Mouse (Mus musculus) heart, postnatal 0 days (tissue): ENCODE measurements at regions not wholly inside any gene's neighbourhood (a gene's known extent, or its start where the extent isn't known, plus 50 kb on each side); places are given as distances from the start of the nearest gene placed in this dataset.

ENCODE experiments used
- ATAC-seq: fragments of 200-750 bp; cut with Nextera tagmentation; 2 replicates; pipeline ENCODE4 v1.8.0; 2017; ENCODE audit warnings: low read depth, moderate number of reproducible peaks, moderate library complexity; ENCODE audit not compliant: insufficient read depth
- DNase-seq: peaks from one replicate; pipeline ENCODE4 v3.0.0-alpha.2; 2016; ENCODE audit warnings: low spot score
- H3K27ac ChIP-seq: fragments of 300-500 bp; sonication (generic); 2 replicates; pipeline ENCODE4 v1.5.1; 2014; ENCODE audit warnings: low read depth, mild to moderate bottlenecking
- H3K27me3 ChIP-seq: fragments of 300-500 bp; sonication (generic); 2 replicates; pipeline ENCODE4 v1.6.1; 2014; ENCODE audit warnings: low read length, mixed read lengths; ENCODE audit not compliant: control insufficient read depth, insufficient read depth
- H3K36me3 ChIP-seq: fragments of 300-500 bp; sonication (generic); replicated peaks from 2 replicates; pipeline ENCODE4 v1.6.1; 2014; ENCODE audit warnings: low read length, mixed read lengths; ENCODE audit not compliant: control insufficient read depth, insufficient read depth
- H3K4me1 ChIP-seq: fragments of 300-500 bp; sonication (generic); 2 replicates; pipeline ENCODE4 v1.6.1; 2014; ENCODE audit warnings: antibody characterized with exemption; ENCODE audit not compliant: control insufficient read depth, insufficient read depth
- H3K4me2 ChIP-seq: fragments of 300-500 bp; sonication (generic); 2 replicates; pipeline ENCODE4 v1.6.1; 2014; ENCODE audit warnings: low read depth, mild to moderate bottlenecking, low read length, moderate library complexity
- H3K4me3 ChIP-seq: fragments of 300-500 bp; sonication (generic); 2 replicates; pipeline ENCODE4 v1.5.1; 2014; ENCODE audit warnings: low read depth, low read length
- H3K9ac ChIP-seq: fragments of 300-500 bp; sonication (generic); replicated peaks from 2 replicates; pipeline ENCODE4 v1.6.1; 2014; ENCODE audit warnings: low read depth, low read length, mixed read lengths
- H3K9me3 ChIP-seq: fragments of 300-500 bp; sonication (generic); replicated peaks from 2 replicates; pipeline ENCODE4 v1.6.1; 2016; ENCODE audit warnings: low read length; ENCODE audit not compliant: control insufficient read depth
- CTCF ChIP-seq: IDR thresholded peaks from 2 replicates; pipeline ENCODE4 v1.5.1; 2016; ENCODE audit warnings: antibody characterized with exemption, control low read depth, low read depth
- EP300 ChIP-seq: IDR thresholded peaks from 2 replicates; pipeline ENCODE4 v1.6.1; 2016; ENCODE audit warnings: antibody characterized with exemption, low read depth
- WGBS: fragments of 180-500 bp; shearing (Covaris S2); extraction: QIAGEN DNeasy Blood & Tissue Kit; methylation state at CpG from one replicate; pipeline ENCODE4 v1.1.7; 2014; 5-methylcytosine and 5-hydroxymethylcytosine counted together

- ATAC-seq (no peak), DNase-seq (no peak)
- H3K36me3 ChIP-seq: no peaks in the 10 kb centered on the region
- peaks cover 10% of the 10 kb centered on the region for H3K4me1 ChIP-seq
- H3K9ac ChIP-seq: no peak overlapping the region
- H3K27me3 ChIP-seq: no peaks in the 10 kb centered on the region
- H3K4me2 ChIP-seq: no peak overlapping the region
- no peak overlapping the region for H3K4me3 ChIP-seq
- TF ChIP-seq CTCF (no peak), EP300 (no peak)
- H3K9me3 ChIP-seq: no peaks in the 10 kb centered on the region
- H3K27ac ChIP-seq: no peak overlapping the region
- WGBS: 76% methylated on average over 6 of the region's 6 CpGs
These were observed 713.0 kb downstream of the Rfpl4b start for GRCm38 (mm10) chr10:38108591-38108990.

GRCm38 (mm10) chr10:38103570-38103969 lies 718.0 kb downstream of the Rfpl4b start:
- 26% methylated on average over 1 of the region's 1 CpGs for WGBS
- H3K9me3 ChIP-seq: no peaks in the 10 kb centered on the region
- H3K4me3 ChIP-seq: no peak overlapping the region
- H3K27ac ChIP-seq: no peak overlapping the region
- H3K27me3 ChIP-seq: no peaks in the 10 kb centered on the region
- no peak for DNase-seq
- peaks cover 12% of the 10 kb centered on the region for H3K4me1 ChIP-seq
- no peak for ATAC-seq
- H3K4me2 ChIP-seq: no peak overlapping the region
- H3K36me3 ChIP-seq: no peaks in the 10 kb centered on the region
- no peak overlapping the region for H3K9ac ChIP-seq
- TF ChIP-seq CTCF: no peak
- TF ChIP-seq EP300: no peak

DNA sequence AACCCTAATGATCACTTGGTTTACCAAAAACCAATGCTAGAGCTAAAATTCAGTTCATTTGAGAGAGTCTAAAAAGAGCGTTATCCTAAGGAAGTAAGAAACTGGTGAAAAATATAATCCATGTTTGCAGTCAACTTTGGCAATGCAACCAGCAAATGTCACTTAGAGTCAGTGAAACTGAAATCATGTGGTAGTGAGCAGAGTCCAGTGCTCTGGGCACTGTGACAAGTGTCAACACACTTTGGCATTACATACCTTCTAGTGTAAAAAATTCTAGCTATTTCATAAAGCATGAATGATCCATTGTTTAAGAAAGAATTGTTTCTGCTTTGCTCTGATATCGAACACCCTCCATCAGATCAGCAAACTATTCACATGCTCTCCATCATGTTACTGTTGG lies 743.1 kb downstream of the Rfpl4b start:
- TF ChIP-seq EP300 (no peak), CTCF (no peak)

DNA sequence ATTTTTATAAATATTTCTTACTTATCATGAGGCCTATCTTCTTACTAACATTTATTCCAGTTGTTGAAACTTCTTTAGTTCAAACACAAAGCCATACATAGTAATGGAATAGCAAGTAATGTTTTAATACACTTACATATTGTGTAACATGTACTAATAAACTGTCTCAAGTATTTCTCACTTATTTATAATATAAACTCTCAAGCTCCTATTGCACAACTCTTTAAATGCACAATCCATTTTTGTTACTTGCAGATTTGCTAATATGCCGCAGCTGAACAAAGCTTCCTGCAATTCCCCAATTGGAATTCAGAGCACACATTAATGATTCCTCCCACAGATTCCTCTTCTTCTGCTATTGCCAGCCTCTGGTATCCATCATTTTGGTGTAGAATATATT lies 749.2 kb downstream of the Rfpl4b start:
- ATAC-seq: no peak
- Histone ChIP-seq H3K27me3 (no peaks in the 10 kb centered on the region), H3K4me3 (no peak overlapping the region), H3K4me2 (no peak overlapping the region), H3K27ac (no peak overlapping the region), H3K36me3 (no peaks in the 10 kb centered on the region), H3K9ac (no peak overlapping the region), H3K4me1 (no peaks in the 10 kb centered on the region), H3K9me3 (no peaks in the 10 kb centered on the region)
- TF ChIP-seq EP300 (no peak), CTCF (no peak)
- 81% methylated on average over 1 of the region's 1 CpGs for WGBS
- no peak for DNase-seq

More for the DNA sequence above, 743.1 kb downstream of the Rfpl4b start:
- Histone ChIP-seq H3K36me3 (no peaks in the 10 kb centered on the region), H3K4me3 (no peak overlapping the region), H3K9me3 (no peaks in the 10 kb centered on the region), H3K27me3 (no peaks in the 10 kb centered on the region), H3K4me2 (no peak overlapping the region), H3K4me1 (no peaks in the 10 kb centered on the region), H3K9ac (no peak overlapping the region), H3K27ac (no peak overlapping the region)
- WGBS: 83% methylated on average over 2 of the region's 2 CpGs
- DNase-seq (no peak), ATAC-seq (no peak)

DNA sequence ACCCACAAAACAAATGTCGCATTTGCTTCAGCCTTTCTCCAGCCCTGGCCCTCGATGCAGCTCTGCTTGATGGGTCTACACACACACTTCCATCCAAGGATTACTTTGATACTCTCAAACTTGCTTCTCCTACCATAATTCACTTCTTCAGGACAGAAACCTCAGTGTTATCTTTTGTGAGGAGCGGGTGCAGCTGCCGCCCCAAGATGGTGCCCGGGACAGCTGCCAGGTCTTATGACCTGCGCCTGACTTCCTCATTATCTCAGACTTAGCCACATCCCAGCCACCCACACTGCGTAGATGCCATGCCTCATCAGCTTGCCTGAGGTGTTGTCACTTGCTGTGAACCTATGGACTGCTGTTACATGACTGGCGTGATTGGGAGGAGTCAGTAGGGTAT lies 762.5 kb downstream of the Rfpl4b start:
- DNase-seq: no peak
- H3K9me3 ChIP-seq: no peaks in the 10 kb centered on the region
- TF ChIP-seq CTCF (no peak), EP300 (no peak)
- H3K36me3 ChIP-seq: no peaks in the 10 kb centered on the region
- no peak overlapping the region for H3K4me3 ChIP-seq
- no peak for ATAC-seq
- H3K4me2 ChIP-seq: no peak overlapping the region
- 77% methylated on average over 8 of the region's 8 CpGs for WGBS
- H3K9ac ChIP-seq: no peak overlapping the region
- no peaks in the 10 kb centered on the region for H3K4me1 ChIP-seq
- H3K27me3 ChIP-seq: no peaks in the 10 kb centered on the region
- H3K27ac ChIP-seq: no peak overlapping the region

DNA sequence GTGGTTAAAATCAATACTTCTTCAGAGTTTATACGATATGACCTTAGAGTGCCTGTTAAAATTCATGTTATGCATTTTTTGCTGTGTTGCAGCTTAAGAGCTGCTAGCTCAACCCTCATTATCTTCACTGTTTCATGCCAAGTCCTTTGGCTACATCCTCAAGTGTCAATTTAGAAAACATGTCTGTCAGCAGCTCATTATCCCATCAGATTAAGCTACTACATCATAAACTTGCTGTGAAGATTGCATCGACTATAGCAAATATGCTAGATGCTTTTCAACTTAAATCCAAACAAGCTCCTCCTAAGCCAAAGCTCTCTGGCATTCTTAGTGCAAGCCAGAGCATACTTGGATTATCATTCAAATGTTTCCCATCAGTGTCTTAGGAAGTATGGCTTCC lies 811.1 kb downstream of the Rfpl4b start:
- no peaks in the 10 kb centered on the region for H3K27me3 ChIP-seq
- TF ChIP-seq CTCF (no peak), EP300 (no peak)
- WGBS: 58% methylated on average over 2 of the region's 2 CpGs
- ATAC-seq (no peak), DNase-seq (no peak)
- no peak overlapping the region for H3K4me3 ChIP-seq
- H3K4me2 ChIP-seq: no peak overlapping the region
- no peak overlapping the region for H3K9ac ChIP-seq
- no peaks in the 10 kb centered on the region for H3K4me1 ChIP-seq
- H3K27ac ChIP-seq: no peak overlapping the region
- H3K36me3 ChIP-seq: no peaks in the 10 kb centered on the region
- H3K9me3 ChIP-seq: no peaks in the 10 kb centered on the region
